Mouse (Mus musculus) liver, adult 2 months (tissue): ENCODE results near the gene Kif3a.
"Not testable (repeated sequence)": the region's sequence is repeated elsewhere in the genome, so short reads cannot be mapped to it uniquely, and the experiment has no call there.

ENCODE experiments used
- CTCF ChIP-seq: fragments of 200-500 bp; IDR thresholded peaks from 2 replicates; pipeline ENCODE4 v1.5.1; 2011; ENCODE audit warnings: low read depth, low read length, control low read depth
- POLR2A ChIP-seq: fragments of 200-500 bp; IDR thresholded peaks from 2 replicates; pipeline ENCODE4 v1.6.1; 2011; ENCODE audit warnings: low read length, control low read depth; ENCODE audit not compliant: insufficient read depth; ENCODE audit errors: extremely low read depth

DNA sequence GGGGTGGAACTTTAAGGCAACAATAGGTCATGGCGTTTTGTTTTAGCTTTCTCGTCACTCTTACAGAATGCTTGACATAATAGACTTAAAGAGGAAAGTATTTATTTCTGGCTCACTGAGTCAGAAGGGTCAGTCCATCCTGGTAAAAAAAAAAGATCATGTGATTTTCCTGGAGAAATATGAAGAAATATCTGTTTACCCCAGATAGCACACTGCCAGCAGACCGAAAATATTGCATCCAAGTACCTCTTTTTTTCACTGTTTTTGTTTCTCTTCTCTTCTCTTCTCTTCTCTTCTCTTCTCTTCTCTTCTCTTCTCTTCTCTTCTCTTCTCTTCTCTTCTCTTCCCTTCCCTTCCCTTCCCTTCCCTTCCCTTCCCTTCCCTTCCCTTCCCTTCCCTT is 7.2 kb upstream of the Kif3a start:
- TF ChIP-seq CTCF, POLR2A: not testable (repeated sequence)
